Mouse (Mus musculus): ENCODE measurements around the gene Foxo3.

DNA sequence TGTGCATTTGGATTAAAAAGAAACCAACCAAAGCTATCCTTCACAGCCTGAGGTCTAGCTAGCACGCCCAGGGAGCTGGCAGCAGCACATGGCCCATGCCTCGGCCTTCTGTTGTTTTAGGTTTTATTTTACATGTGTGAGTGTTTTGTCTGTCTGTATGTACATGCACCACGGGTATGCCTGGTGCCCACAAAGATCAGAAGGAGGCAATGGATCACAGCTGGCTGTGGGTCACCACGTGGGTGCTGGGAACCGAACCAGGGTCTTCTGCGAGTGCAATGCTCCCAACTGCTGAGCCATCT is 36.8 kb downstream of the Foxo3 start:
- TF ChIP-seq CTCF (IDR thresholded peaks at IDR 0.05; ENCODE audit: low read depth) (no peak), EP300 (IDR thresholded peaks at IDR 0.05; ENCODE audit: low read depth) (no peak)
